Mouse (Mus musculus) liver, embryonic 18 days (tissue): ENCODE measurements around the gene Gm45208. TPM values are rescaled to one million over a fixed set of nuclear protein-coding genes. Genes with fewer than 3 reads are reported as not detected.

ENCODE experiments used
- polyA plus RNA-seq: library from polyadenylated mRNA; depleted of rRNA; stranded (reverse); fragments of >200 nt; gene quantifications from 2 replicates; pipeline ENCODE4 v1.2.3, GENCODE M21; 2012; rRNA removed

Gene Gm45208
- polyA plus RNA-seq: 0.05 TPM in 1 of 2 replicates, not detected in the other

DNA sequence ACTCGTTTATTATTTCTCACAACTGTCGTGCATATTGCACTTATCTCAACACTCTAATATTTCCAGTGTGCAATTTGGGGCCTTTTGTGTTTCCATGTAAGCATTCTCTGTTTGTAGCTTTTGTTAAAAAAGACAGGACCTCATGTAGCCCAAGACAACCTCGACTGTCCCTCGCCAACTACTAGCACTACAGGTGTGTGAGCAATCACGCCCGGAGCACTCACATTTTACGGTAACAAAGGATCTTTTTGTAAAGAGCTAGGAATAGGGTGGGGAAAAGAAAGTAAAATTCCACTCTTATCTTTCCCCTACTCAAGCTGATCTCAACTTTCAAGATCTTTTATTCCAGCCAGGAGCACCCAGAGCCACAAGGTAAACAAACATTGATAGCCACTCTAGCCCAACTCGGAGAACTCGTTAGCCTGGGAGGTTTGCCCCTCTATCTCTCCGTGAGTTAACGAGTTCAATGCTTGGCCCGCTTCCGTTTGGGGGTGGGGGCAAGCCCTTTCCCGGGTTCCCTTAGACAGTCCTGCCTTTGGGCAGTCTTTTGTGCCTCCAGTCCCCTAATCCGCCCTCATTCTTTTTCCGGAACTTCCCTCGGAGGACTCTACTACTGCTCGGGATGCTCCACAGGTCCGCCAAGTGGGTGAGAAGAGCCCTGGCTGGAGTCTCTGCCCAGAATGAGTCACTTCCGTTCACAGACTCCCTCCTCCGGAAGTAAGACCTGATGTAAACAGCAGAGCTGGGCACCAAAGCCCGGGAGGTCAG lies at the start of gene Gm45208:
Gene Gm45208, plus strand, starts transcription at position 732 of the 768 bp plus-strand sequence.

DNA sequence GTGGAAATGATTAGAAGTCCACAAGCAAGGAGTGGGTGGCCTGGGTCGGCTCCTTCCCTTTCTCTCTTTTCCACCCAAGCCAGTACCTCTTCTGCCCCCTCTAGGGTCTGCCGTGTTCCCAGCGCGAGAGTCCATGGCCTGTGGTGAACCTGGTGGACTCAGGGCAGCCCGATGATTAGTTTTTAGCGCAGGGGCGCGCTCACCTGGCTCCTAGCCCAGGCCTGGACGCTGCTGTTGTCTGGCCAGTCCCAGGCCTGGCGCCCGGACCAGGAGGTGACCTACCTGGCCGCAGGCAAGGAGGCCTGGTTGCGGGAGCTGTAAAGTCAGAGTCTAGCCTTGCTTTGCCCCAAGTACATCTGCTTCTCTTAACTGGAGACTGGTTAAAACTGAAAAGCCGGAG lies 41.2 kb upstream of the Gm45208 start, which contains the start of gene Magix:
Gene Magix, minus strand, starts transcription at position 388 of the 400 bp plus-strand sequence.

DNA sequence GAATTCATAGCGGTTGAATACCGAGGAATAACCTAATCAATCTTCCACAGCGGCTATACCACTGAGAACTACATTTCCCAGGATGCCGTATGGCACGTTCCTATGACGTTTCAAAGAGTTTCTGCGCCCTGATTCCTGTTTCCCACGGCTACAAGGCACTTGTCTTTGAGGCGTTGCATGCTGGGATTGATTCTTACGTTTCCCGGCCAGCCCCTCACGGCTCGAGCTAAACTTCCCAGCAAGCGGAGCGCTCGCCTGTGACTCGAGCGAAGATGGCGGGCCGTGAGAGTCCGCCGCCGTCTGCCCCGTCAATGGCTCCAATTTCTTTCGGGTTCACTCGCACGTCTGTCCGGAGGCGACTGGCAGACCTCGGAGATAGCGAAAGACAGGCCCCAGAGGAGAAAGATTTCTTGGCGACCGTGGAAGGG lies 25.1 kb upstream of the Gm45208 start, which contains the start of gene Gpkow:
Gene Gpkow, plus strand, starts transcription at position 178 of the 428 bp plus-strand sequence.

DNA sequence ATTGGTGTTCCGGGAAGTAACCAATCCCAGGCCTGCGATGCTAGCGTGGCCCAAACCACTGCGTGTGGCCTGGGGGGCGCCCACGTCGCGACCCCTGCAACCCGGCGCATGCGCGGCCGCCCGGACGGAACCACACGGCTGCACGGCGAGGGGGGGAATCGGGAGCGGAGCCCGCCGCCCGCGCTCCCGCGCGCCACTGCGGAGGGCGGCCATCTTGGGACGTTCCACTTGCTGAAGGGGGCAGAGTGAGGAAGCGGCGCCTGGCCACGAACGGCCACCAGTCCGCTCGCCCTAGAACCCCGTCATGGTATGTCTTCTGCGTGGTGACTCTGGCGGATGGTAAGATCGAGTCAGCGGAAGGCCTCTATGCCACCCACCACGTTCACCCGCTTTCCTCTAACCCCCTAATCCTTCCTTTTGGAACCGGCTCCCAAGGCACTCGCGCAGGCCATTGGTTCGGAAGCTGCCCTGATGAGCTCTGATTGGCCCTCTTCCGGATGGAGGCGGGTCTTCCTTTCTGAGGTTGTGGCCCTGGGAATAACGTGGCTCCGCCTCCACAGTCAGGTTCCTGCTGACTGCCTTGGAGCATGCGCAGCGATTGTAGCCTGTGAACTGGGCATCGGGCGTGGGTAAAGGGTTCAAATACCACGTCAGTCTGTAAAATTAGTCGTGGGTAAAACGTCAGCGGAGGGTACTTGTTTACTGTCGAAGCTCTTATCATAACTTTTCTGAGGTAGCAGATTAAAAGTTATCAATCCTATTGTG lies 7.7 kb upstream of the Gm45208 start, which contains the start of gene Wdr45:
Gene Wdr45, plus strand, starts transcription at position 199 of the 765 bp plus-strand sequence.

DNA sequence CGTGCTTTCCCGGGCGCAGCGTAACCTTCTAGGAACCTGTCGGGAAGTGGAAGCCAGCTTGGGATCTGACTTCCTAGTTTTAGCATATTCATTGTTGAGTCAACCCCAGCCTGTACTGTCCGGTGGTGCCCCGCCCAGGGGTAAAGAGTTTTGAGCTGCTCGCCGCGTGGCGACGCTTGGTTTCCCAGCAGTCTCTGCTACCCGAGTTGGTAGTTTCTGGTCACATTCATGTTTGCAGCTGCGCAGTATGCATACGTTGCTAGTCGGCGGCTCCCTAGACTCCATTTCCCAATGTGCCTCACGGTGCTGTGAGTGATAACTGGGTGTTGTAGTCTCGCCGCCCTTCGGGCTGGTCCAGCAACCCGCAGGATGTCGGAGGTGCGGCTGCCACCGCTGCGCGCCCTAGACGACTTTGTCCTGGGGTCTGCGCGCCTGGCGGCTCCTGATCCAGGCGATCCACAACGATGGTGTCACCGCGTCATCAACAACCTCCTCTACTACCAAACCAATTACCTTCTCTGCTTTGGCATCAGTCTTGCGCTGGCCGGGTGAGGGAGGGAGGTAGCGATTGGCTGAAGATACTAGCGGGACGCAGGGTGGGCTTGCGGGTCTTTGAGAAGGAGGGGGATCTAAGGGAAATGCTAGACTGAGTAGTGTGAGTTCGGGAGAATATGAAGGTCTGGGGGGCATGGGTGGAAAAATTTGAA lies 6.3 kb downstream of the Gm45208 start, which contains the start of gene Praf2:
Gene Praf2, plus strand, starts transcription at position 225 of the 707 bp plus-strand sequence.

DNA sequence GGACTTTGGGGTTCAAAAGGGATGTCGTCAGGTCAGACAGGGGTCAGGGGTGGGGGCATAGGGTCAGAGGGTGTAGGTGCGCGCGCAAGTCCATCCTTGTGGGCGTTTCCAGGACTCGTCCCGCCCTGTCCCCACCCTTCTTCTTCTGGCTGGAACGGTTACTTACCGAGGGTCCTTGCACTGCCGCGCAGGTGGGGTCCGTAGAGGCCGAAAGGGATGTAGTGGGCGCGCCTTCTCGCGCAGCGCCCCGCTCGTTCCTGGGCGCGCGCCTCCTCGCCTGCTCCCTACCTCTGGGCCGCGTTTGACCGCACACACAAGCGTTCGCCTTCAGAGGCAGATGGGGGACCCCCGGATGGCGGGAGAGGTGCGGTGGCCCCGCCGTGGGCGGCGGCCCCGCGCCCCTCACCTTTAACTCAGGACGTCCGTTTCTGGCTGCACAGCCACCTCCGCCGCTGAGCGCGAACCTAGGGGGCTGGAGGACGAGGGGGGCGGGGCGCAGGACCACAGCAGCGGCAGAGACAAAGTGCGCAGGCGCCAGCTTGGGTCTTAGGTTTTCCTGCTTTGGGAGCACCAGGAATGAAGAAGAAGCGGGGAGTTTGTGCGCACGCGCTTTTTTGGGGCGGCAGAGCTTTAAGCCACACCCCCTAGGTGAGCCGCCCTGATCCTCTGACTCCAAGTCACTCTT lies 28.5 kb downstream of the Gm45208 start, which contains the start of gene Ccdc120:
Gene Ccdc120, minus strand, starts transcription at position 474 of the 685 bp plus-strand sequence.

DNA sequence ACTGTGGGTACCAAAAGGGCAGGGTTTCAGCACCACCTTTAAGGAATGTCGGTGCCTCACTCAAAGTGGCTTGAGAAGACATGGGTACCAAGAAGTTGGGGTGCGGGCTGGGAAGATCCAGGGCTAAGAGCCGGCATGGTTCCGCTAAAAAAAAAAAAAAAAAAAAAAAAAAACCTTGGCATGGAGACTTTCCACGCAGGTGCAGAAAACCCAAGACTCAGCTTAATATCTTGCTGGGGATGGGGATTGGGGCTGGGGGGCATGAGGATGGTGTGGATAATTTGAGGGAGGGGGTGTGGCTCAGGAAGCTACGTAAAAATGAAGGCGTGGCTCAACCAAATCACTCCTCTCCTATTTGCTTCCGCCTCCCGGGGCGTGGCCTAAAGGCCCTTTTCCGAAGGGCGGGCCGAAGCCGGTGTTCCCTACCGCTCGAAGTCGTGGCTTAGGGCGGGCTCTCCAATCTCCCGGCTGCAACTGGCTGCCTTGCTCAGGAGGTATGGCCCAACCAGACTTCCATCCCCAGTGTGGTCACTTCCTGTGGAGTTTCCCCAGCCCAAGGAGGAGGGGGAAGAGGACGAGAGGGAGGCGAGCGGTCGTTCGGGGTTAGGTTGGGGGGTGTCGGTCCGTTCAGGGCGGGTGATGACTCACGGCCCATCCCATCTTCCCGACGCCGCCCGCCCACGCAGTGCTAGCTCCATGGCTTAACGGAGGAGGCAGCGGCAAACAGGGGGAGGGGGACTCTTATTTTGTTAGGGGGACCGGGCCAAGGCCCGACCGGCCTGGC lies 40.3 kb downstream of the Gm45208 start, which contains the start of gene Tfe3:
Gene Tfe3, plus strand, starts transcription at position 424 of the 784 bp plus-strand sequence.

Other genes with a start within 250 kb of the Gm45208 start
- gene Foxp3, start 148.6 kb upstream of the Gm45208 start, polyA plus RNA-seq: not detected in 2 replicates
- gene Ppp1r3f, start 148.0 kb upstream of the Gm45208 start, polyA plus RNA-seq: 0.46 and 0.56 TPM in 2 replicates
- 6.9 and 7.6 TPM in 2 replicates for gene Ccdc22, start 116.7 kb upstream of the Gm45208 start, polyA plus RNA-seq
- 0.05 and 0.06 TPM in 2 replicates for gene Cacna1f, start 115.2 kb upstream of the Gm45208 start, polyA plus RNA-seq
- 0.23 and 0.28 TPM in 2 replicates for gene Syp, start 83.8 kb upstream of the Gm45208 start, polyA plus RNA-seq
- gene Prickle3, start 65.0 kb upstream of the Gm45208 start, polyA plus RNA-seq: 2.9 and 3.9 TPM in 2 replicates
- gene Plp2, start 50.9 kb upstream of the Gm45208 start, polyA plus RNA-seq: 37.9 and 40.3 TPM in 2 replicates
- gene Magix, start 41.0 kb upstream of the Gm45208 start, polyA plus RNA-seq: 0.44 and 0.87 TPM in 2 replicates
- gene Gpkow, start 25.1 kb upstream of the Gm45208 start, polyA plus RNA-seq: 6.4 and 6.9 TPM in 2 replicates
- gene Wdr45, start 7.9 kb upstream of the Gm45208 start, polyA plus RNA-seq: 19.9 and 21.9 TPM in 2 replicates
- 3.3 and 4.0 TPM in 2 replicates for gene Praf2, start 6.2 kb downstream of the Gm45208 start, polyA plus RNA-seq
- 2.8 and 3.8 TPM in 2 replicates for gene Ccdc120, start 28.7 kb downstream of the Gm45208 start, polyA plus RNA-seq
- gene Tfe3, start 40.3 kb downstream of the Gm45208 start, polyA plus RNA-seq: 5.0 and 5.3 TPM in 2 replicates
- 24.9 and 29.9 TPM in 2 replicates for gene Gripap1, start 67.5 kb downstream of the Gm45208 start, polyA plus RNA-seq
- gene Kcnd1, start 100.0 kb downstream of the Gm45208 start, polyA plus RNA-seq: 0.28 and 0.29 TPM in 2 replicates
- gene Otud5, start 119.1 kb downstream of the Gm45208 start, polyA plus RNA-seq: 24.6 and 26.4 TPM in 2 replicates
- gene Pim2, start 156.0 kb downstream of the Gm45208 start, polyA plus RNA-seq: 2.5 and 2.7 TPM in 2 replicates
- gene Slc35a2, start 161.8 kb downstream of the Gm45208 start, polyA plus RNA-seq: 14.2 and 16.2 TPM in 2 replicates
- 36.0 and 38.7 TPM in 2 replicates for gene Pqbp1, start 177.0 kb downstream of the Gm45208 start, polyA plus RNA-seq
- 22.3 and 23.0 TPM in 2 replicates for gene Timm17b, start 177.1 kb downstream of the Gm45208 start, polyA plus RNA-seq
- not detected in 2 replicates for gene Gm10491, start 185.6 kb downstream of the Gm45208 start, polyA plus RNA-seq
- not detected in 2 replicates for gene Gm10490, start 187.3 kb downstream of the Gm45208 start, polyA plus RNA-seq
- 0.01 TPM in 2 replicates for gene Pcsk1n, start 197.6 kb downstream of the Gm45208 start, polyA plus RNA-seq
- gene Eras, start 206.4 kb downstream of the Gm45208 start, polyA plus RNA-seq: not detected in 2 replicates
- 15.8 and 17.9 TPM in 2 replicates for gene Hdac6, start 225.6 kb downstream of the Gm45208 start, polyA plus RNA-seq